Mouse (Mus musculus): ENCODE measurements around the gene Meis1.

The Meis1 gene

GRCm38 (mm10) chr11:18905431-18905830 is 113.4 kb downstream of the Meis1 start:
- Histone ChIP-seq H3K9me3 (ENCODE audit: low read length) (no peaks in the 10 kb centered on the region), H3K4me3 (replicated peaks; ENCODE audit: low read length) (no peak overlapping the region), H3K4me1 (replicated peaks; ENCODE audit: low read depth, low read length) (no peaks in the 10 kb centered on the region), H3K27me3 (ENCODE audit: insufficient read depth, low read length) (no peaks in the 10 kb centered on the region), H3K36me3 (ENCODE audit: insufficient read depth, low read length) (no peaks in the 10 kb centered on the region)
- TF ChIP-seq CTCF (conservative IDR thresholded peaks at IDR 0.05; ENCODE audit: low read length), result no peak
- no peak for TF ChIP-seq NANOG (IDR thresholded peaks at IDR 0.05; ENCODE audit: borderline replicate concordance, low read length)
- TF ChIP-seq POU5F1 (IDR thresholded peaks at IDR 0.05; ENCODE audit: borderline replicate concordance, low read length), result no peak

GRCm38 (mm10) chr11:18904880-18905279 is 113.9 kb downstream of the Meis1 start:
- H3K36me3 ChIP-seq (ENCODE audit: insufficient read depth, low read length), result no peaks in the 10 kb centered on the region
- no peaks in the 10 kb centered on the region for H3K27me3 ChIP-seq (ENCODE audit: insufficient read depth, low read length)
- no peaks in the 10 kb centered on the region for H3K9me3 ChIP-seq (ENCODE audit: low read length)
- no peak for TF ChIP-seq NANOG (IDR thresholded peaks at IDR 0.05; ENCODE audit: borderline replicate concordance, low read length)
- no peak for TF ChIP-seq CTCF (conservative IDR thresholded peaks at IDR 0.05; ENCODE audit: low read length)
- no peak for TF ChIP-seq POU5F1 (IDR thresholded peaks at IDR 0.05; ENCODE audit: borderline replicate concordance, low read length)
- H3K4me1 ChIP-seq (replicated peaks; ENCODE audit: low read depth, low read length), result no peaks in the 10 kb centered on the region
- no peak overlapping the region for H3K4me3 ChIP-seq (replicated peaks; ENCODE audit: low read length)

- Histone ChIP-seq H3K4me3 (replicated peaks; ENCODE audit: low read length) (no peak overlapping the region), H3K36me3 (ENCODE audit: insufficient read depth, low read length) (no peaks in the 10 kb centered on the region), H3K4me1 (replicated peaks; ENCODE audit: low read depth, low read length) (no peaks in the 10 kb centered on the region), H3K27me3 (ENCODE audit: insufficient read depth, low read length) (no peaks in the 10 kb centered on the region), H3K9me3 (ENCODE audit: low read length) (no peaks in the 10 kb centered on the region)
- TF ChIP-seq POU5F1 (IDR thresholded peaks at IDR 0.05; ENCODE audit: borderline replicate concordance, low read length) (no peak), NANOG (IDR thresholded peaks at IDR 0.05; ENCODE audit: borderline replicate concordance, low read length) (no peak), CTCF (conservative IDR thresholded peaks at IDR 0.05; ENCODE audit: low read length) (no peak)
Observed at GRCm38 (mm10) chr11:18904285-18904684, 114.5 kb downstream of the Meis1 start.

- Histone ChIP-seq H3K36me3 (ENCODE audit: insufficient read depth, low read length) (no peaks in the 10 kb centered on the region), H3K4me1 (replicated peaks; ENCODE audit: low read depth, low read length) (no peaks in the 10 kb centered on the region), H3K9me3 (ENCODE audit: low read length) (no peaks in the 10 kb centered on the region), H3K27me3 (ENCODE audit: insufficient read depth, low read length) (no peaks in the 10 kb centered on the region), H3K4me3 (replicated peaks; ENCODE audit: low read length) (no peak overlapping the region)
- TF ChIP-seq NANOG (IDR thresholded peaks at IDR 0.05; ENCODE audit: borderline replicate concordance, low read length) (no peak), POU5F1 (IDR thresholded peaks at IDR 0.05; ENCODE audit: borderline replicate concordance, low read length) (no peak), CTCF (conservative IDR thresholded peaks at IDR 0.05; ENCODE audit: low read length) (no peak)
Observed at GRCm38 (mm10) chr11:18900489-18900888, 118.3 kb downstream of the Meis1 start.

GRCm38 (mm10) chr11:18898862-18899261 is 119.9 kb downstream of the Meis1 start:
- Histone ChIP-seq H3K4me1 (replicated peaks; ENCODE audit: low read depth, low read length) (no peaks in the 10 kb centered on the region), H3K27me3 (ENCODE audit: insufficient read depth, low read length) (no peaks in the 10 kb centered on the region), H3K4me3 (replicated peaks; ENCODE audit: low read length) (no peak overlapping the region), H3K36me3 (ENCODE audit: insufficient read depth, low read length) (no peaks in the 10 kb centered on the region), H3K9me3 (ENCODE audit: low read length) (no peaks in the 10 kb centered on the region)
- TF ChIP-seq POU5F1 (IDR thresholded peaks at IDR 0.05; ENCODE audit: borderline replicate concordance, low read length) (no peak), NANOG (IDR thresholded peaks at IDR 0.05; ENCODE audit: borderline replicate concordance, low read length) (no peak), CTCF (conservative IDR thresholded peaks at IDR 0.05; ENCODE audit: low read length) (no peak)

- no peak overlapping the region for H3K4me3 ChIP-seq (replicated peaks; ENCODE audit: low read length)
- no peaks in the 10 kb centered on the region for H3K27me3 ChIP-seq (ENCODE audit: insufficient read depth, low read length)
- TF ChIP-seq POU5F1 (IDR thresholded peaks at IDR 0.05; ENCODE audit: borderline replicate concordance, low read length) (no peak), CTCF (conservative IDR thresholded peaks at IDR 0.05; ENCODE audit: low read length) (no peak), NANOG (IDR thresholded peaks at IDR 0.05; ENCODE audit: borderline replicate concordance, low read length) (no peak)
- H3K9me3 ChIP-seq (ENCODE audit: low read length), result no peaks in the 10 kb centered on the region
- H3K4me1 ChIP-seq (replicated peaks; ENCODE audit: low read depth, low read length), result no peaks in the 10 kb centered on the region
- H3K36me3 ChIP-seq (ENCODE audit: insufficient read depth, low read length), result no peaks in the 10 kb centered on the region
Observed at GRCm38 (mm10) chr11:18897921-18898646, 120.7 kb downstream of the Meis1 start.

GRCm38 (mm10) chr11:18897250-18897649 is 121.5 kb downstream of the Meis1 start:
- no peaks in the 10 kb centered on the region for H3K4me1 ChIP-seq (replicated peaks; ENCODE audit: low read depth, low read length)
- H3K27me3 ChIP-seq (ENCODE audit: insufficient read depth, low read length), result no peaks in the 10 kb centered on the region
- H3K4me3 ChIP-seq (replicated peaks; ENCODE audit: low read length), result no peak overlapping the region
- no peaks in the 10 kb centered on the region for H3K36me3 ChIP-seq (ENCODE audit: insufficient read depth, low read length)
- no peaks in the 10 kb centered on the region for H3K9me3 ChIP-seq (ENCODE audit: low read length)
- no peak for TF ChIP-seq CTCF (conservative IDR thresholded peaks at IDR 0.05; ENCODE audit: low read length)
- TF ChIP-seq NANOG (IDR thresholded peaks at IDR 0.05; ENCODE audit: borderline replicate concordance, low read length), result no peak
- TF ChIP-seq POU5F1 (IDR thresholded peaks at IDR 0.05; ENCODE audit: borderline replicate concordance, low read length), result no peak

GRCm38 (mm10) chr11:18892470-18892869 is 126.3 kb downstream of the Meis1 start:
- H3K27me3 ChIP-seq (ENCODE audit: insufficient read depth, low read length), result no peaks in the 10 kb centered on the region
- H3K4me1 ChIP-seq (replicated peaks; ENCODE audit: low read depth, low read length), result no peaks in the 10 kb centered on the region
- no peak overlapping the region for H3K4me3 ChIP-seq (replicated peaks; ENCODE audit: low read length)
- H3K9me3 ChIP-seq (ENCODE audit: low read length), result no peaks in the 10 kb centered on the region
- H3K36me3 ChIP-seq (ENCODE audit: insufficient read depth, low read length), result no peaks in the 10 kb centered on the region
- TF ChIP-seq CTCF (conservative IDR thresholded peaks at IDR 0.05; ENCODE audit: low read length) (no peak), NANOG (IDR thresholded peaks at IDR 0.05; ENCODE audit: borderline replicate concordance, low read length) (no peak), POU5F1 (IDR thresholded peaks at IDR 0.05; ENCODE audit: borderline replicate concordance, low read length) (no peak)

GRCm38 (mm10) chr11:18889139-18889538 is 129.6 kb downstream of the Meis1 start:
- Histone ChIP-seq H3K27me3 (ENCODE audit: insufficient read depth, low read length) (no peaks in the 10 kb centered on the region), H3K9me3 (ENCODE audit: low read length) (no peaks in the 10 kb centered on the region), H3K4me1 (replicated peaks; ENCODE audit: low read depth, low read length) (no peaks in the 10 kb centered on the region), H3K4me3 (replicated peaks; ENCODE audit: low read length) (no peak overlapping the region), H3K36me3 (ENCODE audit: insufficient read depth, low read length) (no peaks in the 10 kb centered on the region)
- TF ChIP-seq POU5F1 (IDR thresholded peaks at IDR 0.05; ENCODE audit: borderline replicate concordance, low read length), result no peak

All from E14TG2a.4 (cell line).